Mouse (Mus musculus) ES-E14 (cell line): ENCODE data around the gene Spc25.

ENCODE experiments used
- CHD2 ChIP-seq: IDR thresholded peaks from 2 replicates; pipeline ENCODE4 v1.6.1; 2014; ENCODE audit warnings: mild to moderate bottlenecking, low read depth, low read length, inconsistent platforms
- HCFC1 ChIP-seq: IDR thresholded peaks from 2 replicates; pipeline ENCODE4 v1.6.1; 2012; ENCODE audit warnings: low read length, inconsistent platforms, borderline replicate concordance; ENCODE audit not compliant: insufficient read depth
- ZC3H11A ChIP-seq: IDR thresholded peaks from 2 replicates; pipeline ENCODE4 v1.6.1; 2012; ENCODE audit warnings: low read depth, mild to moderate bottlenecking, inconsistent platforms, low read length, borderline replicate concordance
- ZNF384 ChIP-seq: IDR thresholded peaks from 2 replicates; pipeline ENCODE4 v1.6.1; 2012; ENCODE audit warnings: low read depth, low read length, inconsistent platforms

GRCm38 (mm10) chr2:69215242-69215641 lies 9.2 kb upstream of the Spc25 start:
- TF ChIP-seq HCFC1 (no peak), ZC3H11A (no peak), ZNF384 (no peak), CHD2 (no peak)
